Mouse (Mus musculus): ENCODE results near the gene Galnt17.

The Galnt17 gene

GRCm38 (mm10) chr5:131022396-131022993 lies 285.8 kb downstream of the Galnt17 start:
- DNase-seq (ENCODE audit: low read depth, low spot score), result no peak

GRCm38 (mm10) chr5:131020936-131021335 lies 287.4 kb downstream of the Galnt17 start:
- no peak for DNase-seq (ENCODE audit: low read depth, low spot score)

- DNase-seq (ENCODE audit: low read depth, low spot score), result peak; percentile 45
Measured at GRCm38 (mm10) chr5:131019346-131019965, 288.8 kb downstream of the Galnt17 start.

DNA sequence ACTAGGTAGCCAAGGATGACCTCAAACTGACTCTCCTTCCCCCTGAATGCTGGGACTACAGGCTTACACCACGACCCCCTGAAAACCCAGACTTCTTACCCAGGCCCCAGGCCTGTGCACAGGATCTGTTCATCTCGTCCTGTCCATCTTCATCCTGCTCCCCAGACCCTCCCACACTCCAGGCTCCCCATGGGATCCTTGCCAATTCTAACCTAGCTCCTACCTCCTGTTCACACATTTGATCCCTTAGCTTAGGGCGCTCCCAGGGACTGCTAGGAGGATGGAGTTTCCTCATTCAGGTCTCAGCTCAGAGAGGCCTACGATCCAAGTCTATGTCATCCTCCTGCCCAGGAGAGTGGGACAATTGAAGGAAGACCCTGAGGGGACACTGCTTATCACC lies 292.2 kb downstream of the Galnt17 start:
- DNase-seq (ENCODE audit: low read depth, low spot score), result no peak

GRCm38 (mm10) chr5:131015341-131015740 lies 293.0 kb downstream of the Galnt17 start:
- no peak for DNase-seq (ENCODE audit: low read depth, low spot score)

GRCm38 (mm10) chr5:131013816-131014215 lies 294.5 kb downstream of the Galnt17 start:
- no peak for DNase-seq (ENCODE audit: low read depth, low spot score)

GRCm38 (mm10) chr5:131013101-131013500 lies 295.2 kb downstream of the Galnt17 start:
- no peak for DNase-seq (ENCODE audit: low read depth, low spot score)

- DNase-seq (ENCODE audit: low read depth, low spot score), result no peak
Measured at GRCm38 (mm10) chr5:131009510-131009909, 298.8 kb downstream of the Galnt17 start.

- DNase-seq (ENCODE audit: low read depth, low spot score), result no peak
Measured at GRCm38 (mm10) chr5:131008507-131008906, 299.8 kb downstream of the Galnt17 start.

DNA sequence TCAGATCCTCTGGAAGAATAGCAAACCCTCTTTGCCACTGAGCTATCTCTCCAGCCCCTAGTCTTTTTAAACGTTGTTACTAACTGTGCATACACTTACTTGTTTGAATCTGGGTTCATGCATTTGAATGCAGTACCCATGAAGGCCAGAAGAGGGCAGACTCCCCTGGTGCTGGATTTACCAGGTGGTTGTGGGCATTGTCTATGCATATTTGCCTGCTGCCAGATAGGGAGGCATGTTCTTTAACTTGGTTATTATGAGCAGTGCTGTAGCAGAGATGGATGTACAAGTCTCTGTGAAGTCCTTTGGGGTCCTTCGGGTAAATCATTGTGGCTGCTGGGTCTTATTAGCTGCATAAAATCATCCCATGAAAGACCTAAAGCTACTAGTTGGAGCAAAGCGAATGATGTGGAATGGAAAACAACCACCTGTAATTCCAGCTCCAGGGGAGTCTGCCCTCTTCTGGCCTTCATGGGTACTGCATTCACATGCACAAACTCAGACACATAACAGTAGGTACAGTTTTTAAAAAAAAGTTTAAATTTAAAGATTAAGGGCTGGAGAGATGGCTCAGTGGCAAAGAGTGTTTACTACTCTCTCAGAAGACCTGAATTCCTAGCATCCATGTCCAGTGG lies 300.3 kb downstream of the Galnt17 start:
- DNase-seq (ENCODE audit: low read depth, low spot score), result peak; percentile 28

DNA sequence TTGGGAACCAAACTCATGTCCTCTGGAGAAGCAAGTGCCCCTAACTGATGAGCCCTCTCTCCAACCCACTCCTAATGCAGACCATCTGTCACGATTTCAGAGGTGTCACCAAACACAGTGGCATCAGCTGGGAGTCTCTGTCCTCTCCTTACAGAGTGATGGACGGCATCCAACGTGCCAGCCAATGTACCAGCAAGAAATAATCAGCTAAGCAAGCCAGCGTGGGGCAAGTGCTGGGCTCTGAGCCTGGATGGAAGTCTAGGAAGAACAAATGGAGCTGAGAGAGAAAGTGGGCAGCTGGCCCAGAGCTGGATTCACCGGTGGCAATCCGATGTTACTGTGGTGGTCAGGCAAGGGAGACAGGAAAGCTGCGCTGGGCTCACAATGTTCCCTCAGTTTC lies 301.1 kb downstream of the Galnt17 start:
- DNase-seq (ENCODE audit: low read depth, low spot score), result no peak

DNA sequence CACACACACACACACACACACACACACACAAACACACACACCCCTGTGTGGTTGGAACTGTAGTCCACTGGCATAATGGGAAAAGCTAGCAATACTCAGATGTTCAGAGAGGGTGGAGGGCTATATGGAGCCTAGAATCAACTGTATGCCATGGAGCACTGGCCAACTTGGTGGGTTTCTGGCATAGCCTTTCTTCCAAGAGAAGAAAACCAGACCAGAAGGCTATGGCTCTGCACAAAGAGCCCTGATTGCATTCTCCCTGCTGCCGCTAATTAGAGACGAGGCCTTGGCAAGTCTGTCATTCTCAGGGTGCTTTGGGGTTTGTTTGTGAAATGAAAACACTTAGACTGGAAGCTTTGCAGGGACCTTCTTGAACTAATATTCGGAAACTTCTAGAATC lies 301.8 kb downstream of the Galnt17 start:
- DNase-seq (ENCODE audit: low read depth, low spot score), result no peak

DNA sequence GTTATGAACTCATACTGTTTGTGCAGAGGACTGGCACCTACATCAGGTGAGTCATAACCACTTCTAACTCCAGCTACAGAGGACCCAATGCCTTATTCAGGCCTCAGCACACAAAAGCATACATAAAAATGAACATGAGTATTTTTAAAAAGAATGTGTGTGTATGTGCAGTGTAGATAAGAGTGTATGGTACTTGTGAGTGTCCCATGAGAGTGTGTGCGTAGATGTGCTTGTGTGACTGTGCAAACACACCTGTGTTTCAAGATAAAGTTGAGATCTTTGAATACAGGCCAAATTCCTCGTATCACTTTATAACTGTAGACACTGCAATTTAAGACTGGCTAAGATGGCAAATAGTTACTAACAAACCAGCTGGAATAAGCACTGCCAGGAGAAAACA lies 307.7 kb downstream of the Galnt17 start:
- no peak for DNase-seq (ENCODE audit: low read depth, low spot score)

- DNase-seq (ENCODE audit: low read depth, low spot score), result no peak
Measured at GRCm38 (mm10) chr5:130979321-130979720, 329.0 kb downstream of the Galnt17 start.

- DNase-seq (ENCODE audit: low read depth, low spot score), result no peak
Measured at GRCm38 (mm10) chr5:130978871-130979270, 329.4 kb downstream of the Galnt17 start.

DNA sequence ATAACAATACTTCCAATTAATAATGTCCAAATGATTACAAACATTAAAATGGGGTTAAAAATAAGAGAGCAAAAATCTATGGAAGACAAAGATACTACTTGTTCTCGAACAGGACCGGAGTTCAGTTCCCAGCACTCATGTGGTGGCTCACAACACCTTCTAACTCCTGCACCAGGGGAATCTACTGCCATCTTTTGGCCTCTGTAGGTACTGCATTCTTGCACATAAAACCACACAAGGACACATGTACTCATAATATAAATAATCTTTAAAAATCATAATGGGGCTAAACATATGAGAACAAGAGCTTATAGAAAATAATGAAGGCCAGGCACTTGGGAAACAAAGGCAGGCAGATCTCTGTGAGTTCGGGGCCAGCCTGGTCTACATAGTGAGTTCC lies 330.3 kb downstream of the Galnt17 start:
- no peak for DNase-seq (ENCODE audit: low read depth, low spot score)

DNA sequence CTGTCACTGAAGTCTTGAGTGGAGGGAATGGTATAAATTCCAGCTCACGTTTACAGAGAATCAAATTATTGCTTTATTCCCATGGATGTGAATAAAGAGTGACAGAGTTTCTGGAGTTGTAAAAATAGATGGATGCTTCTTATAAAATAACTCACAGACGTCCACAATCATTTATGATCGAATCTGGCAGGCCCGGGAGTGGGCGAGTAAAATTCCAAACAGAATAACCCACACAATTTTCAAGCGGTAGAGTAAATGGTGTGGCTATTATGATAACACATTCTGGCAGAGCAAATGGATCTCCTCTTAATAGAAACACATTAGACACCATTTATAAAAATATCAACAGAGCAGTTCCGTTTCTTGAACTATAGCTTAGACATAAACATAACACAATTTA lies 355.9 kb downstream of the Galnt17 start:
- no peak for DNase-seq (ENCODE audit: low read depth, low spot score)

GRCm38 (mm10) chr5:130950894-130951400 lies 357.4 kb downstream of the Galnt17 start:
- no peak for DNase-seq (ENCODE audit: low read depth, low spot score)

- no peak for DNase-seq (ENCODE audit: low read depth, low spot score)
Measured at GRCm38 (mm10) chr5:130950421-130950820, 357.9 kb downstream of the Galnt17 start.

- no peak for DNase-seq (ENCODE audit: low read depth, low spot score)
Measured at GRCm38 (mm10) chr5:130949710-130950109, 358.6 kb downstream of the Galnt17 start.

DNA sequence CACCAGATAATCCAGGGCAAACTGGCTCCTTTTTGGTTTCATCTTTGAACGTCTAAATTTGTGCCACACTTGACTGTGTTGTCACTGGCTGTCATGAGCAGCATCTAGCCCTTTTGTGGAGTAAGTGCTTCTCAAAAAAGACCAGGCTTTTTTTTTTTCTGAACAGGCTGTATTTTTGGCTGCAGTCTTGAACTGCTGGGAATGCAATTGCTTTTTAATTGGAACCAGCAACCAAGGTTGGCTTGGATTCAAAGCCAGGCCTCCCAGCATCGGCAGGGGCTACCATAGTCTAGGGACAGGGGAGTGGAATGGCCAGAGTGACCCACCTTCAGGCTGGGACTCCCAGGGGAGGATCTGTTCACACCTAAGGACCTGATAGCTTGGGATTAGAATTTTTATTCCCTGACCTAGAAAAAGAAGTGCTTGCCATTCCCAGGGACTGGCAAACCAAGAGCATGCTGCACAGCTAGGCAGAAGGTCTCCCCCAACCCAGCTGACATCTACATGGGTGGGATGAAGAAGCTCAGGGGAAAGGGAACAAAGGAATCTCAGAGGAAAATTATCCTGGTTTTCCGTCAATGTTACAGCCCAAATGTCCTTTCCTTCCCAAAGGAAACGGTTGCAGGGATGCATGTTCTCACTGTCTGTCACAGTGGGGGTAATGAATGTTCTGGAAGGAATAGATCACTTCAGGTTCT lies 369.2 kb downstream of the Galnt17 start:
- no peak for DNase-seq (ENCODE audit: low read depth, low spot score)

GRCm38 (mm10) chr5:130938274-130938741 lies 370.0 kb downstream of the Galnt17 start:
- DNase-seq (ENCODE audit: low read depth, low spot score), result no peak
